Mouse (Mus musculus) left cerebral cortex, adult 18-20 months (tissue): ENCODE data around the gene Snu13. TPM values are rescaled to one million over a fixed set of nuclear protein-coding genes. Genes with fewer than 3 reads are reported as not detected.

Experiments used
- DNase-seq, 2 experiments: peaks; one replicate each; pipeline ENCODE4 v3.0.0; 2021 to 2022; ENCODE audit warnings: low spot score in 2 of 2, mixed read lengths in 1 of 2
- total RNA-seq, 2 experiments: library from RNA; stranded (reverse); gene quantifications; 2 replicates each; pipeline ENCODE4 v1.2.3; 2021

The Snu13 gene
- total RNA-seq, 2 experiments from 2014 or later = 117 to 125 TPM

GRCm38 (mm10) chr15:82027726-82028125, 19.7 kb downstream of the Snu13 start:
- no peak for DNase-seq

- DNase-seq = no peak
These were observed 20.1 kb downstream of the Snu13 start for GRCm38 (mm10) chr15:82027276-82027675.

- no peak for DNase-seq
These were observed 23.3 kb downstream of the Snu13 start for GRCm38 (mm10) chr15:82023965-82024635.

GRCm38 (mm10) chr15:82022535-82023088, 24.8 kb downstream of the Snu13 start:
- DNase-seq = no peak

GRCm38 (mm10) chr15:82019288-82019687, 28.1 kb downstream of the Snu13 start:
- no peak for DNase-seq

- no peak for DNase-seq
These were observed 29.9 kb downstream of the Snu13 start for GRCm38 (mm10) chr15:82017461-82017860.

GRCm38 (mm10) chr15:82016830-82017229, 30.6 kb downstream of the Snu13 start:
- no peak for DNase-seq

- DNase-seq = peak; percentile 99 to 100
These were observed 31.1 kb downstream of the Snu13 start for GRCm38 (mm10) chr15:82016101-82016808.

GRCm38 (mm10) chr15:82015392-82016100, 31.9 kb downstream of the Snu13 start:
- peak; percentile 20 to 29 for DNase-seq

GRCm38 (mm10) chr15:82014745-82015391, 32.5 kb downstream of the Snu13 start:
- no peak for DNase-seq

GRCm38 (mm10) chr15:82011947-82012346, 35.5 kb downstream of the Snu13 start:
- DNase-seq = no peak

- DNase-seq = no peak
These were observed 43.1 kb downstream of the Snu13 start for GRCm38 (mm10) chr15:82004257-82004656.

GRCm38 (mm10) chr15:81993992-81994391, 53.4 kb downstream of the Snu13 start:
- DNase-seq = no peak

- DNase-seq = no peak
These were observed 56.8 kb downstream of the Snu13 start for GRCm38 (mm10) chr15:81990549-81990948.

Other genes with a start within 250 kb of the Snu13 start
- 100 to 1,000 TPM; 226 to 245 TPM for gene Tef, start 245.2 kb downstream of the Snu13 start, total RNA-seq
- 10 to 100 TPM; 33.6 to 36.7 TPM for gene Tob2, start 188.8 kb downstream of the Snu13 start, total RNA-seq
- 10 to 100 TPM; 32.5 to 35.0 TPM for gene Phf5a, start 175.7 kb downstream of the Snu13 start, total RNA-seq
- 100 to 1,000 TPM; 414 to 429 TPM for gene Aco2, start 175.3 kb downstream of the Snu13 start, total RNA-seq
- gene Polr3h, start 121.4 kb downstream of the Snu13 start, total RNA-seq = 10 to 100 TPM; 50.9 to 52.1 TPM
- gene Csdc2, start 110.8 kb downstream of the Snu13 start, total RNA-seq = 10 to 100 TPM; 80.7 to 90.7 TPM
- 100 to 1,000 TPM; 201 TPM for gene Pmm1, start 86.7 kb downstream of the Snu13 start, total RNA-seq
- not detected for gene 1700029P11Rik, start 67.1 kb downstream of the Snu13 start, total RNA-seq
- gene Xrcc6, start 59.8 kb downstream of the Snu13 start, total RNA-seq = 10 to 100 TPM; 19.9 to 22.2 TPM
- 10 to 100 TPM; 83.4 to 85.2 TPM for gene Desi1, start 13.7 kb downstream of the Snu13 start, total RNA-seq
- not detected for gene 4930407I10Rik, start 11.6 kb upstream of the Snu13 start, total RNA-seq
- 1 to 10 TPM; 3.7 to 4.0 TPM for gene Mei1, start 22.4 kb upstream of the Snu13 start, total RNA-seq
- gene Ccdc134, start 80.3 kb upstream of the Snu13 start, total RNA-seq = 10 to 100 TPM; 11.1 to 12.6 TPM
- 100 to 1,000 TPM; 213 to 223 TPM for gene Srebf2, start 99.6 kb upstream of the Snu13 start, total RNA-seq
- gene Shisa8, start 165.2 kb upstream of the Snu13 start, total RNA-seq = 1 to 10 TPM; 2.6 to 3.0 TPM
- gene Tnfrsf13c, start 176.8 kb upstream of the Snu13 start, total RNA-seq = under 1 TPM; 0.26 to 0.49 TPM
- 1 to 10 TPM; 4.0 to 4.4 TPM for gene Cenpm, start 197.2 kb upstream of the Snu13 start, total RNA-seq
- 100 to 1,000 TPM in 1 of 2 experiments, 10 to 100 TPM in 1; 93.7 to 101 TPM for gene 1500009C09Rik, start 204.8 kb upstream of the Snu13 start, total RNA-seq
- 100 to 1,000 TPM; 494 to 520 TPM for gene Sept3, start 227.3 kb upstream of the Snu13 start, total RNA-seq